Mouse (Mus musculus) retina, adult 2 months (tissue): ENCODE results near the gene Dmtf1.
"Not testable (repeated sequence)": the region's sequence is repeated elsewhere in the genome, so short reads cannot be mapped to it uniquely, and the experiment has no call there.

Experiments
- DNase-seq: peaks from one replicate; pipeline ENCODE4 v3.0.0-alpha.2; 2012; ENCODE audit warnings: low read depth, low spot score

Gene Dmtf1

DNA sequence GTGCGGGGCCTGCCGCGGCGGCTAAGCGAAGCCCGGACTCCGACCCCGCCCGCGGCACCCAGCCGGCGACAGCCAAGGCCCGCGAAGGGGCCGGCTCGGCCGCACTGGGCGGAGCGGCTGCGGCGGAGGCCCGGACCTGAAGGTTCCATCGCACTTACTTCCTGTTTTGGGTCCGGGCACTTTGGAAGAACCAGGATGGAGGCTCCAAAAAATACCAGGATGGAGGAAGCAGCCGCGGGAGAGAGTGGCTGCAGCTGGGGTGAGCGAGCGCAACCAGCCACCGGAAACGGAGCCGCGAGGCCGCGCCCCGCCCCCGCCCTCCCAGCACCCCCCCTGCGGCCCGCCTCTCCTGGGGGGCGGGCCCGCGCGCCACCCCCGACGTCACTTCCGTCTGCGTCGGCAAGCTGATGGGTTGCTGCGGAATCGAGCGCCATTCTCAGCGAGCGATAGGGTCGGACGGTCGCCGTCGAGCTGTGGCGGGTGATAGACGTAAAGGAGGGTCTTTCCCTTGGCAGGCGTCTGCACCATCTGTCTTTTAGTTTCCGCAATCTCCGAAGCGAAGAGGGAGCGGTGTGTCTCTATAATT, at the start of gene Dmtf1:
Dmtf1 (minus strand) TSS at position 321 of the 586 bp plus-strand sequence.
- peak; percentile 89 for DNase-seq

DNA sequence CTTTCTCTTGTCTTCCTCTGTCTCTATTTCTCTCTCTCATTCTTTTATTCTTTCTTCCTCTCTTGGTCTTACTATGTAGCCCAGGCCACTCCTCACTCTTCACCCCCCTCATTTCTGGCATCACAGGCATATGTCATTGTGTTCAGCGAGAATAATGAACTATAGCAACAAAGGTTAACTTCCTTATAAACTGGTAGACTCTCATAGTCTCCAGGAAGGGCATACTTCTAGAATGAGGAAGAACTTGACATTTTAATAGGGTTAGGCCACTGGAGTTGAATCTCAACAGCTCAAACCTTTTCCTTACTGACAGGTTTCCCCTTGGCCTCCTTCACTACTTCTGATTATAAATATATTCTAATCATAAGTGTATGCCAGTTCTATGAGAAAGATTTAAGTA, 24.9 kb upstream of the Dmtf1 start:
- DNase-seq = no peak

- no peak for DNase-seq
These were observed 11.7 kb upstream of the Dmtf1 start for GRCm38 (mm10) chr5:9173295-9173694.

DNA sequence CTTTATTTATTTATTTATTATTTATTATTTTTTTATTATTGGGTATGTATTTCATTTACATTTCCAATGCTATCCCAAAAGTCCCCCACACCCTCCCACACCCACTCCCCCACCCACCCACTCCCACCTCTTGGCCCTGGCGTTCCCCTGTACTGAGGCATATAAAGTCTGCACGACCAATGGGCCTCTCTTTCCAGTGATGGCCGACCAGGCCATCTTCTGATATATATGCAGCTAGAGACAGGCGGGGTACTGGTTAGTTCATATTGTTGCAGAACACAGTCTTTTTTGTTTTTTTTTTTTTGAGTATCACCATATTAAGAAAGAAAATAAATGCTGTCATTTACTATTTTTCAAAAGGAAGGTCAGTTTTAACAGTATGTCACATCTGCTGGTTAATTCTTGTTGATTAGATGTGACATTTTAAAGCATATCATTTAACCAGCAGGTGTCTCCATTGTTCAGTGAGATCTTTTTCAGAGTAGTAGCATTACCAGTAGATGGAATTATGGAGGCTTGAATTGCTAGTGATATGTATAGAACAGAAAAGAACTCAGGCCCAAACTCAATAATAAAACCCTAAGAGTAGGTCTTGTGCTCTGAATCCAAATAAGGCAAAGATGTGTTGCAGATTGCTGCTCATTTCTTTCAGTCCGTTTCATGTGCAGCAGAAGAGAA, 7.9 kb upstream of the Dmtf1 start:
- DNase-seq = not testable (repeated sequence)

DNA sequence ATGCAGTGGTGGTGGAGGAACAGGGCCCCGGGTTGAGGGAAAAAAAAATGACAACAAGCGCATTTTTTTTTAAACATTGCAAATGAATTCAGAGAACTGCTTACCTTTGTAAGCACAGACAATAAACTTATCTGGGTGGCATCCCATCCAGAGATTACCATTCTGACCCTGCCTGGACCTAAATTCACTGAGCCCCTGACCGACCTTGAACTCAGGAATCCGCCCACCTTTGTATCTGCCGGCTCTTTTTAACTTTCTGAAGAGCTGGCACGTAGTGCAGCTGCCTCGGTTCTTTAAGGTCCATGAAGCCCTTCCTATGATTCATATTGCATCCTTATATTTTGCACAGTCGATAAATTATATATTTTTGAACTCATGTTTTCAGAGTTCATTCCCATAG, 4.8 kb upstream of the Dmtf1 start:
- DNase-seq = no peak

GRCm38 (mm10) chr5:9165151-9165550, 3.6 kb upstream of the Dmtf1 start:
- not testable (repeated sequence) for DNase-seq

- DNase-seq = no peak
These were observed 1.8 kb upstream of the Dmtf1 start for GRCm38 (mm10) chr5:9163411-9163810.

- no peak for DNase-seq
These were observed 512 bp upstream of the Dmtf1 start for GRCm38 (mm10) chr5:9162088-9162487.

GRCm38 (mm10) chr5:9160831-9161455, 633 bp downstream of the Dmtf1 start:
- DNase-seq = no peak

DNA sequence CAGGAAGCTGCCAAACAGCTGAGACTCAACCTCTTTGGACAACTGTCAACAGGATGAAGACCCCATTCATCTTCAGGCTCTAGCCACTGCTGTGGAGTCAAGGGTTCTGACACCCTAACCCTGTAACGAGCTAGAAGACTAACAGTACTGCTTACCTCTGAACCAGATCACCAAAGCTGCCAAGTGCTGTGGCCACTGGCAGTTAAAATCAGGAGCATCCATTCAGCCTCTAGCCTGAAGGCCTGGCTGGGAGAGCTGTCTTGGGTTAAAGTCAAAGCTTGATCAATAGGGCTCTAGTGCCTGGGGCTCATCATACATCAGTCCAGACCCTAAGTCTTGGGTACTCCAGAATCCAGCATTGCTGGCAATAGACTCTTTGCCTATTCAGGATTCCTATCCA, 4.2 kb downstream of the Dmtf1 start:
- no peak for DNase-seq

DNA sequence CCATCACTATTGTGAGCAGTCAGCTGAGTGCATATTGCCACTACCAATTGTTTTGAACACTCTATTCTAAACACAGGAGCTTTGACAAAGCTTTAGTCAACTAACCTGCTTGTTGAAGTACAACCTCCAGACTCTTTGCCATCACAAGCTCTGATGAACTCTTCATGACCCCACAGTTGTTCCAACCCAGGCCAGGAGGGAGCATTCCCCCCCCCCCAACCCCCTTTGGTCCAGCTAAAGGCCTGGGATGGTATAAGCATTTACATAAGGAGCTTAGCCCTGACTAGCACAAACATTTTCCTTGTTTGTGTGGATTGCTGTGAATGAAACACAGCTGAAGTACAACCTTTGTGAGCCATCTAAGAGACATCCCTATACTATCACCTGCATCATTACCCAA, 4.8 kb downstream of the Dmtf1 start:
- peak; percentile 45 for DNase-seq

DNA sequence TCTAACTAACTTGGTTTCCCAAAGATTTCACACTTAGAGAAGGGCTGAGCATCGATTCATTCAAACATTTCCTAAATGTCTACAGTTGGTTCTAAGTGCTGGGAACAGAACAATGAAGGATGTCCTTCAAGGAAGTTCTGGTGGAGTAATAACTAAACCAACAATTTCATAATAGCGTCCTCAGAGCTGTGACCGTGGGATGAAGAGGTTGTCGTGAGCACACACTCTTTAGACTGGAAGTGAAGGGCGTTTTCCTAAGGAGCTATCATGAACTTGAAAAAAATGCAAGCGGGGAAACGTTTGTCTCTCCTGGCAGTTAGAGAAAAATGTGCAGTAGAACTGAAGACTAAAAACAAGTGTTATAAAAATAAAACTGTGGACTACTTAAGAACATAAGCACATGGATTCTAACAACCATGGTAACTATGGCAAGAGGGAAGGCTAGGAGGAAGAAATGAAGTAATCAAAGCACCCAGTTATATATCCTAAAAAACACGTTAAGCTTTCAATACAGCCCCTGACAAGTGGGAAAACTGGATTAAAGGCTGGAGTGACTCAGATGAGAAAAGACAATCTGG, 12.2 kb downstream of the Dmtf1 start:
- no peak for DNase-seq

DNA sequence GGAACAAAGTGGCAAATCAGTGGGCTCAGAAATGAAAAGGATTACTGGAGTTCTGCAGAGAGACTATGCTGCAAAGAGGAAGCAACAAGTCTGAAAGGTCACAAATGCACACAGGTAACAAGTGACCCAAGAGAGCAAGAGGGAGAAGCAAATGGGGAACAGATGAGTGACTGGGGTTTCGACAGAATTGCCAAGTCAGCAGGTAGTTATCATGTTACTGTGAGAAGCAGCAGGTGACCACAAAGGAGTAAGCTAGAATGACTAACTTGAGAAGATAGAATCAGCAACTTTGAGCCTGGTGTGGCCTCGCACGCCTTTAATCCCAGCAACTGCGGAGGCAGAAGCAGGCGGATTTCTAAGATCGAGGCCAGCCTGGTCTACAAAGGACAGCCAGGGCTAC, 19.2 kb downstream of the Dmtf1 start:
- no peak for DNase-seq

DNA sequence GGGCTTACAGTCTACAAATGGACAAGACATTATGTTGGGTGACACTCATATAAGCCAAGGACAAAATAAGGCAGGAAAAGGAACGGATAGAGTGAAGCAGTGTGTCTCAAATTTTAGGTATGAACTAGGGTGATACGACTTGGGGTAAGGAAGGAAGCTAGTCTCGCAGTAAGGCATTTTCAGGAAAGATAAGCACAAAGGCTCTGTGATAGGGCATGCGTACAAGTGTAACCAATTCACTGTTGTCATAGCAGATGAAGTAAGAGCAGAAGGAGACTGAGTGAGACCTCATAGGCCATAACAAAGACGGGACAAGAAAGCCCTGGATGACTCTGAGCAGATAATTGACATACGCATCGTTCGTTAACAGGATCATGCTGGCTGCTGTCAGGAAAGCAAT, 20.9 kb downstream of the Dmtf1 start:
- DNase-seq = no peak

- DNase-seq = no peak
These were observed 26.0 kb downstream of the Dmtf1 start for GRCm38 (mm10) chr5:9135588-9135987.

DNA sequence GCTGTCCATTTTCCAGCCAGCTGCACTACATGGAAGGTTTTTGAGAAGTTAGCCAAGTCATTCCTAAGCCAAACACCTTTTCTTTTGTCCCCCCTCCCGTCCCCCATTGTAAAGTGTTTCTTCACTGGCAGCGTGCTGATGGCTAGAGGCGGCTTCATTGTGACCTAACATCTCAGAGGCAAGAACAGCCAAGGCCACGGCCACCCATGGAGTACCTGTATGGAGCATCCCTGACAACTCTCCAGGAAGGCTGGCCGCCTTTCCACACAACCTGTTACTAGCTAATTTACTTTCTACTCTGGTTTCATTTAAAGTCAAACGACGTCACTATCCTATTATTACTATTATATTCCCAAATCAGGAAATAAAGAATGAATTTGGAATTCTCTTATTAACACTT, 29.8 kb downstream of the Dmtf1 start:
- no peak for DNase-seq

- no peak for DNase-seq
These were observed 33.0 kb downstream of the Dmtf1 start for GRCm38 (mm10) chr5:9128566-9128965.

- no peak for DNase-seq
These were observed 37.4 kb downstream of the Dmtf1 start for GRCm38 (mm10) chr5:9124134-9124533.

- DNase-seq = peak; percentile 86
These were observed 47.4 kb downstream of the Dmtf1 start for GRCm38 (mm10) chr5:9114162-9114561.

DNA sequence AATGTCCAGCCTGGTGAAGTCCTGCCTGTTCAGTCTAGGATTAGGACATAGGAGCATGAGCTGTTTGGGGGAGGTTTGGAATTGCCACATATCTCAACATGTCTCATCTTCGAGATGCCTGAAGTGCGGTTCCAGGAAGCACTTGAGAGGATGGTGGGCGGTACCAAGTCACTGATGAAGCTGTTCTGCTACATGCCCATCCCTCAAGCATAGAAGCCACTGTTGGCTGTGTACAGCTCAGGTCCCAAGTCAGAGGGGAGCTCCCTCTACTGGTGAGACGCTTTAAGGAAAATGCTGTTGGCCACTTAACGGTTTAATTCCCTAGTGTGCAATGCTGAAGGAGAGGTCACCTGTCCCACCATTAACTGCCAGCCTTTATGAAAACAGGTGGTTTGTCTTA, 49.8 kb downstream of the Dmtf1 start:
- DNase-seq = peak; percentile 34

DNA sequence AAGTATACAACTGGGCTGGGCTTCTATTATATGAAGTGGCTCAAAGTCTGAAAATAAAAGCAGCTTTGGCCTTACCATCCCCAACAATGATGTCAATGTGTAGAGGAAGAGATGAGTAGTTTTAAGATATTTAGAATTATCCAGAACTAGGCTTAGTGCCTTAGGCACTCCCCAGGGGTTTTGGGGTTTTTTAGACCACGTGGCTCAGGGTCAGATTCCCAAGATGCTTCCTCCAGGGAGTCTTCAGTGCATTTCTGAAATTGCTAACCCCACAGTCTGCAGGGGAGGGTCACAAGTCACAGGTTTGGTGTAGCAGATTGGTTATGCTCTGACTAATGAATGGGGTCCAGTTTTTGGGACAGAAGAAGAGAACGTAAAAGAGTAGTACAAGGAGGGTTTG, 50.3 kb downstream of the Dmtf1 start:
- no peak for DNase-seq

- DNase-seq = no peak
These were observed 52.0 kb downstream of the Dmtf1 start for GRCm38 (mm10) chr5:9109582-9109981.

DNA sequence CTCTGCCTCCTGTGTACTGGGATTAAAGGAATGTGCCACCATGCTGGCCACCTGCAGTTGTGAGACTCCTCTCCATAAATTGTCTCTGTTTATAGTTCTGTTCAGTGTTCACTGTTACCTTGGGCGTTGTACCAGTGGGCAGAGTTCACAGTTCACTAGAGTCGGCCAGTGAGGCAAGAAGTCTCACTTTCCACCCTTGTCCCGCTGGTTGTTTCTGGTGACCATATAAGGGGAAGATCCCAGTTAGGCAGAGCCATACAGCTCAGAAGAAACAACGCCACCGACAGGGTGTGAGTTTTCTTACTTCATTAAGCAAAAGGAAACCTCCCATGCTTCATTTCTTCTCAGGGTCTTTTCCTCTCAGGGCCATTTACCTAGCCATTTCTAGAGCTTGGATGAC, 53.1 kb downstream of the Dmtf1 start:
- no peak for DNase-seq
